8 mouse cellular contexts compared by ENCODE assay signal in genomic region chr8:11311681-11312348, GRCm38 (mm10). TPM values are rescaled to one million over a fixed set of nuclear protein-coding genes. Genes with fewer than 3 reads are reported as not detected.
DNase-seq lines count a peak whose midpoint lies in the region; ATAC-seq and TF ChIP-seq lines count a peak whose summit lies in the region.

No protein-coding gene starts in this region.

- no peaks in the 10 kb centered on the region for H3K9me3 ChIP-seq in liver, embryonic 13.5 days (replicated peaks)
- H3K9me3 ChIP-seq in neural tube, embryonic 13.5 days = no peaks in the 10 kb centered on the region

- TF ChIP-seq POLR2A in cortical plate, adult 2 months (IDR thresholded peaks at IDR 0.05; ENCODE audit: extremely low read depth, insufficient read depth, low read length) = no peak

- ATAC-seq in liver, embryonic 13.5 days (ENCODE audit: low read depth) = no peak
- 0 out of 2 replicates have a peak, but pooled peaks have one; percentile 26 for ATAC-seq in neural tube, embryonic 13.5 days (ENCODE audit: low read depth)

- no peaks in the 10 kb centered on the region for H3K36me3 ChIP-seq in liver, embryonic 13.5 days
- no peaks in the 10 kb centered on the region for H3K36me3 ChIP-seq in neural tube, embryonic 13.5 days

- DNase-seq in adrenal gland, adult 2 months = peak; percentile 70
- DNase-seq in gastrocnemius, postnatal 25 days = peak; percentile 74
- DNase-seq in hindlimb bud, embryonic 11.5 days (ENCODE audit: extremely low spot score, low read depth, low spot score) = peak; percentile 35
- DNase-seq in liver, embryonic 13.5 days = no peak
- DNase-seq in cerebellum, postnatal 36 days = no peak
- no peak for DNase-seq in natural killer cell, adult 2 months (ENCODE audit: low spot score in 2 of 2)

- H3K27ac ChIP-seq in cortical plate, adult 2 months (ENCODE audit: insufficient read depth, low read length) = peak overlapping the region; percentile 82
- H3K27ac ChIP-seq in liver, embryonic 13.5 days = no peak overlapping the region
- peak overlapping the region; percentile 78 for H3K27ac ChIP-seq in neural tube, embryonic 13.5 days (replicated peaks)

- H3K4me3 ChIP-seq in cortical plate, adult 2 months (ENCODE audit: insufficient read depth, low read length) = peak overlapping the region; percentile 68
- peak overlapping the region; percentile 56 for H3K4me3 ChIP-seq in liver, embryonic 13.5 days (replicated peaks)
- peak overlapping the region; percentile 57 for H3K4me3 ChIP-seq in neural tube, embryonic 13.5 days

- peaks cover 57% of the 10 kb centered on the region for H3K27me3 ChIP-seq in liver, embryonic 13.5 days
- H3K27me3 ChIP-seq in neural tube, embryonic 13.5 days = peaks cover 83% of the 10 kb centered on the region

- H3K9ac ChIP-seq in liver, embryonic 13.5 days = peak overlapping the region; percentile 57
- peak overlapping the region; percentile 84 for H3K9ac ChIP-seq in neural tube, embryonic 13.5 days

- no peak for TF ChIP-seq CTCF in cortical plate, adult 2 months (IDR thresholded peaks at IDR 0.05; ENCODE audit: extremely low read depth, insufficient read depth, low read length)

- H3K4me2 ChIP-seq in liver, embryonic 13.5 days = peak overlapping the region; percentile 62
- H3K4me2 ChIP-seq in neural tube, embryonic 13.5 days = peak overlapping the region; percentile 80

- 5% methylated on average over 34 of the region's 34 CpGs for WGBS in liver, embryonic 13.5 days (ENCODE audit: insufficient replicate concordance)
- 2% methylated on average over 34 of the region's 34 CpGs for WGBS in neural tube, embryonic 13.5 days

- H3K4me1 ChIP-seq in cortical plate, adult 2 months (ENCODE audit: control insufficient read depth, insufficient read depth, low read length) = no peaks in the 10 kb centered on the region
- H3K4me1 ChIP-seq in liver, embryonic 13.5 days (replicated peaks) = peaks cover 7% of the 10 kb centered on the region; the same call in 1 of the 2 replicates
- H3K4me1 ChIP-seq in neural tube, embryonic 13.5 days (replicated peaks) = peaks cover 49% of the 10 kb centered on the region

RNA-seq across cellular contexts. Expression of gene Col4a2, which starts 0.8 kb away (rescaled TPM):
- total RNA-seq in adrenal gland, adult 2 months (2021) = 100 to 1,000 TPM; 127 to 193 TPM
- polyA plus RNA-seq in adrenal gland, adult 2 months (2012; rRNA removed) = 114 and 115 TPM in 2 replicates
- 26.3 and 31.7 TPM in 2 replicates for polyA plus RNA-seq in cortical plate, adult 2 months (2012; rRNA removed)
- total RNA-seq in gastrocnemius, postnatal 25 days (2021) = 100 to 1,000 TPM; 101 to 136 TPM
- 5.4 and 6.0 TPM in 2 replicates for polyA plus RNA-seq in liver, embryonic 13.5 days (2015; fragmentation: Nextera tagmentation; extraction: Ambion mirVana)
- polyA plus RNA-seq in neural tube, embryonic 13.5 days (2015; fragmentation: Nextera tagmentation; extraction: Ambion mirVana) = 47.5 and 52.5 TPM in 2 replicates

RNA-seq across cellular contexts. Expression of gene Col4a1, which starts 0.8 kb away (rescaled TPM):
- 100 to 1,000 TPM; 260 to 455 TPM for total RNA-seq in adrenal gland, adult 2 months (2021)
- 293 and 303 TPM in 2 replicates for polyA plus RNA-seq in adrenal gland, adult 2 months (2012; rRNA removed)
- 29.3 TPM in 2 replicates for polyA plus RNA-seq in cortical plate, adult 2 months (2012; rRNA removed)
- 100 to 1,000 TPM; 206 to 284 TPM for total RNA-seq in gastrocnemius, postnatal 25 days (2021)
- 14.3 and 18.2 TPM in 2 replicates for polyA plus RNA-seq in liver, embryonic 13.5 days (2015; fragmentation: Nextera tagmentation; extraction: Ambion mirVana)
- 101 and 108 TPM in 2 replicates for polyA plus RNA-seq in neural tube, embryonic 13.5 days (2015; fragmentation: Nextera tagmentation; extraction: Ambion mirVana)

Comparison
In these comparisons a context has a peak if more than half of its experiments do, and no peak if none do; other contexts are left out.
1. DNase-seq: peak in adrenal gland, adult 2 months (single experiment), gastrocnemius, postnatal 25 days (single experiment) and hindlimb bud, embryonic 11.5 days (single experiment); none in liver, embryonic 13.5 days (single experiment), cerebellum, postnatal 36 days (0 of 2) and natural killer cell, adult 2 months (0 of 2).
2. Peak in every context shown above with its lines, with median percentiles within 50 percentile points of each other: H3K4me3 ChIP-seq.